Mouse (Mus musculus) megakaryocyte, embryonic 14.5 days (primary cell): ENCODE measurements around the gene Vps13d.

Experiments used
- FLI1 ChIP-seq: IDR thresholded peaks from 2 replicates; pipeline ENCODE4 v1.6.1; 2012; ENCODE audit warnings: low read length, inconsistent platforms, mixed read lengths
- GATA1 ChIP-seq: IDR thresholded peaks from 3 replicates; pipeline ENCODE4 v1.6.1; 2012; ENCODE audit warnings: mixed read lengths, low read length, inconsistent platforms, borderline replicate concordance

DNA sequence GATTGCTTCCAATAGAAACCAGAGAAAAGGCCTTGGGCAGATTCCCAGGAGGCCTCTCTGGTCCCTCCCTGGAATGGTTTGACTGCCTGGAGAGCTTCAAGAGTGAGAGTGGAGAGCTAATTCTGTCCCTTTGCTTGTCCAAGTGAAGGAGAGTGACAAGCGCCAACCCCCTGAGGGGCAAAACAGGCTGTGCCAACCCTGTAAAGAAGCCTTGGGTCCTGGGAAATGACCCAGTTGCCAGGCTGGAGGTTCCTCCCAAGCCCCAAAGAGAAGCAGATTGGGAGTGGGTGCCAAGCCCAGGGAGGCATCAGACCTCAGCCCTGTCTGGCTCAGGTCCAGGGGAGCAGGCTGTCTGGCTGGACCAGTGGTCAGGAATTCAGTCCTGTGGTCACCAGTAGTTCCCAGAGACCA lies 265.0 kb downstream of the Vps13d start:
- TF ChIP-seq GATA1 (no peak), FLI1 (no peak)
